Mouse (Mus musculus): Measurements from ENCODE around the gene Wdr24. TPM values are rescaled to one million over a fixed set of nuclear protein-coding genes. Genes with fewer than 3 reads are reported as not detected.

Gene Wdr24
- polyA plus RNA-seq, 1 experiment, result 33.6 TPM

DNA sequence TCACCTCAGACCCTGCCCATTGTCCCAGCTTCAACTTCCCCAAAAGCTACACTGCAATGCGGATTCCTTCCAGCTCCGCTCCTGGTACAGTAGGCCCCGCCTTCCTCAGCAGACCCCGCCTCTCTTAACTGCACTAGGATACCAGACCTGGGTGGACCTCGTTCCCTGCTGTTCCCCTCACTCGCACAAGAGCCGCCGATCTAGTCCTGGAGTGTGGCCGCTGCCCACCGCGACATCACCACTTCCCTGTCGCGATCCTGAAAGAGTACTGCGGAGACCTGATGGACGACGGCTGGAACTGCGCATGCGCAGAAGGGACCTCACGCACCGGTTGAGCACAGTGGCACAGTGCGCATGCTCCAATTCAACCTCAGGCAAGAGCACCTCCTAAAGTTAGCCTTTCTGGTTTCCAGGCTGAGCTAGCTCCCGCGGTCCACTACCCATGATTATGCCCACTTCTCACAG lies 38.1 kb upstream of the Wdr24 start, which contains the start of gene Haghl:
Haghl (minus strand) TSS at position 393 of the 465 bp plus-strand sequence.
- H3K4me1 ChIP-seq (ENCODE audit: control insufficient read depth, insufficient read depth, insufficient read length), result peaks cover 6% of the 10 kb centered on the region
- H3K27me3 ChIP-seq (ENCODE audit: control insufficient read depth, insufficient read depth, low read length), result no peaks in the 10 kb centered on the region
- TF ChIP-seq CTCF (IDR thresholded peaks at IDR 0.05; ENCODE audit: extremely low read depth, insufficient read depth, insufficient read length, insufficient replicate concordance), result no peak
- peak; percentile 24 for TF ChIP-seq POLR2A (IDR thresholded peaks at IDR 0.05; ENCODE audit: low read depth, low read length)
- H3K4me3 ChIP-seq (ENCODE audit: extremely low read depth, insufficient read depth, insufficient read length), result peak within 1 kb of the TSS; percentile 89
- H3K36me3 ChIP-seq (ENCODE audit: control insufficient read depth, insufficient read depth, low read length), result peaks cover 19% of the 10 kb centered on the region
- H3K27ac ChIP-seq (ENCODE audit: insufficient read depth, low read length), result peak within 1 kb of the TSS; percentile 50; the same call in 1 of the 2 replicates
- DNase-seq (ENCODE audit: low read depth in 1 of 2, low spot score in 2 of 2), result peak; percentile 87 to 92
- under 1% methylated on average over 23 of the region's 23 CpGs for WGBS

DNA sequence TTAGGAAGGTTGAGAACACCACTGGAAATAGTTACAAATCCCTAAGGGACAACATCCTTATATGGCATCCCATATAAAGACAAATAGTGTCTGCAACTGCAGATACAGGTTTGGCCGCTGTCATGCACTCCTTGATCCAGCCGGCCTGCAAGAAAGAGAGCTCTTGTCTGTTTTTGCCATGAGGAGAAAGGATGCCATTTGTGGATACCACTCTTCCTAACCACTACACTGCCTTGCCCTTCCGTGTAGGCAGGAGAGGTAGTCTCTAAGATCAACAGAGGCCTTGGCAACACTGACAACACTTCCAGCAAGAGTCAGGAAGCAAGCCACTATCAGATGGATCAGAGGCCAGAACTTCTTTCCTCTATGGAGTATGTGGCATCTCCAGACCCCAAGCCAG lies 37.1 kb upstream of the Wdr24 start, which contains the start of gene Ccdc78:
Ccdc78 (plus strand) TSS at position 301 of the 400 bp plus-strand sequence.
- TF ChIP-seq CTCF (IDR thresholded peaks at IDR 0.05; ENCODE audit: extremely low read depth, insufficient read depth, insufficient read length, insufficient replicate concordance) (no peak), POLR2A (IDR thresholded peaks at IDR 0.05; ENCODE audit: low read depth, low read length) (no peak)
- Histone ChIP-seq H3K4me1 (ENCODE audit: control insufficient read depth, insufficient read depth, insufficient read length) (peaks cover 8% of the 10 kb centered on the region), H3K27me3 (ENCODE audit: control insufficient read depth, insufficient read depth, low read length) (no peaks in the 10 kb centered on the region), H3K27ac (ENCODE audit: insufficient read depth, low read length) (no peak within 1 kb of the TSS), H3K36me3 (ENCODE audit: control insufficient read depth, insufficient read depth, low read length) (peaks cover 13% of the 10 kb centered on the region), H3K4me3 (ENCODE audit: extremely low read depth, insufficient read depth, insufficient read length) (peak within 1 kb of the TSS; percentile 89)
- WGBS, result 89% methylated on average over 3 of the region's 3 CpGs
- DNase-seq (ENCODE audit: low read depth in 1 of 2, low spot score in 2 of 2), result no peak

GRCm38 (mm10) chr17:25786781-25787504 lies 36.5 kb upstream of the Wdr24 start:
- 87% methylated on average over 9 of the region's 9 CpGs for WGBS
- H3K36me3 ChIP-seq (ENCODE audit: control insufficient read depth, insufficient read depth, low read length), result peaks cover 7% of the 10 kb centered on the region
- no peak overlapping the region for H3K27ac ChIP-seq (ENCODE audit: insufficient read depth, low read length)
- TF ChIP-seq CTCF (IDR thresholded peaks at IDR 0.05; ENCODE audit: extremely low read depth, insufficient read depth, insufficient read length, insufficient replicate concordance), result no peak
- no peak for TF ChIP-seq POLR2A (IDR thresholded peaks at IDR 0.05; ENCODE audit: low read depth, low read length)
- no peak overlapping the region for H3K4me3 ChIP-seq (ENCODE audit: extremely low read depth, insufficient read depth, insufficient read length)
- DNase-seq (ENCODE audit: low read depth in 1 of 2, low spot score in 2 of 2), result no peak
- no peaks in the 10 kb centered on the region for H3K27me3 ChIP-seq (ENCODE audit: control insufficient read depth, insufficient read depth, low read length)
- H3K4me1 ChIP-seq (ENCODE audit: control insufficient read depth, insufficient read depth, insufficient read length), result peaks cover 11% of the 10 kb centered on the region

GRCm38 (mm10) chr17:25791320-25791842 lies 32.0 kb upstream of the Wdr24 start:
- TF ChIP-seq CTCF (IDR thresholded peaks at IDR 0.05; ENCODE audit: extremely low read depth, insufficient read depth, insufficient read length, insufficient replicate concordance), result no peak
- TF ChIP-seq POLR2A (IDR thresholded peaks at IDR 0.05; ENCODE audit: low read depth, low read length), result no peak
- H3K4me3 ChIP-seq (ENCODE audit: extremely low read depth, insufficient read depth, insufficient read length), result peak overlapping the region; percentile 97
- WGBS, result 26% methylated on average over 19 of the region's 19 CpGs
- H3K27me3 ChIP-seq (ENCODE audit: control insufficient read depth, insufficient read depth, low read length), result no peaks in the 10 kb centered on the region
- DNase-seq (ENCODE audit: low read depth in 1 of 2, low spot score in 2 of 2), result no peak
- peaks cover 15% of the 10 kb centered on the region for H3K4me1 ChIP-seq (ENCODE audit: control insufficient read depth, insufficient read depth, insufficient read length)
- peak overlapping the region; percentile 94; the same call in 1 of the 2 replicates for H3K27ac ChIP-seq (ENCODE audit: insufficient read depth, low read length)
- no peaks in the 10 kb centered on the region; the same call in none of the 2 replicates for H3K36me3 ChIP-seq (ENCODE audit: control insufficient read depth, insufficient read depth, low read length)

GRCm38 (mm10) chr17:25791843-25792527 lies 31.4 kb upstream of the Wdr24 start:
- peak overlapping the region; percentile 97 for H3K4me3 ChIP-seq (ENCODE audit: extremely low read depth, insufficient read depth, insufficient read length)
- H3K27me3 ChIP-seq (ENCODE audit: control insufficient read depth, insufficient read depth, low read length), result no peaks in the 10 kb centered on the region
- no peaks in the 10 kb centered on the region; the same call in none of the 2 replicates for H3K36me3 ChIP-seq (ENCODE audit: control insufficient read depth, insufficient read depth, low read length)
- H3K27ac ChIP-seq (ENCODE audit: insufficient read depth, low read length), result peak overlapping the region; percentile 94
- peak; percentile 82 to 83 for DNase-seq (ENCODE audit: low read depth in 1 of 2, low spot score in 2 of 2)
- no peak for TF ChIP-seq CTCF (IDR thresholded peaks at IDR 0.05; ENCODE audit: extremely low read depth, insufficient read depth, insufficient read length, insufficient replicate concordance)
- peak; percentile 72 for TF ChIP-seq POLR2A (IDR thresholded peaks at IDR 0.05; ENCODE audit: low read depth, low read length)
- WGBS, result under 1% methylated on average over 45 of the region's 45 CpGs
- H3K4me1 ChIP-seq (ENCODE audit: control insufficient read depth, insufficient read depth, insufficient read length), result peaks cover 15% of the 10 kb centered on the region

DNA sequence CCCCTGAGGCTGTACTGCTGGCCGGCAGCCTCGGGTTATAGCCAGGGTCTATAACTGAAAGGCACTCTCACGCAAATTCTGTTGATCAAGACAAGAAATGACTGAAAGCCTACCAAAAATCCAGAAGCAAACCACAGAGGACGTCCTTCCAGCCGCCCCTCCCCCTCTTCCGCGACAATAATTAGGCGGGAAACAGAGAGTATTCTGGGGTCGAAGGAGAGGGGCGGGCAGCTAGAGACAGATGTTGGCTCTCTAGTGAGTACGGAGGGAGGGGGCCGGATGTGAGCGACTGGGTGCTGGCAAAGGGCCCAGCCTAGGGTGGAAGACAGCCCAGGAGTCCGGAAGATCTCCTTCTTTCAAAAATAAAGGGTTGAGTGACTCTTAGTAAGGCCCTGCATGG lies 30.8 kb upstream of the Wdr24 start, which contains the start of gene Fam173a:
Fam173a (minus strand) TSS at position 287 of the 400 bp plus-strand sequence.
- Histone ChIP-seq H3K4me3 (ENCODE audit: extremely low read depth, insufficient read depth, insufficient read length) (peak within 1 kb of the TSS; percentile 97), H3K36me3 (ENCODE audit: control insufficient read depth, insufficient read depth, low read length) (no peaks in the 10 kb centered on the region; the same call in none of the 2 replicates), H3K27ac (ENCODE audit: insufficient read depth, low read length) (peak within 1 kb of the TSS; percentile 94), H3K4me1 (ENCODE audit: control insufficient read depth, insufficient read depth, insufficient read length) (peaks cover 15% of the 10 kb centered on the region), H3K27me3 (ENCODE audit: control insufficient read depth, insufficient read depth, low read length) (no peaks in the 10 kb centered on the region)
- TF ChIP-seq CTCF (IDR thresholded peaks at IDR 0.05; ENCODE audit: extremely low read depth, insufficient read depth, insufficient read length, insufficient replicate concordance) (no peak), POLR2A (IDR thresholded peaks at IDR 0.05; ENCODE audit: low read depth, low read length) (no peak)
- DNase-seq (ENCODE audit: low read depth in 1 of 2, low spot score in 2 of 2), result peak; percentile 61 to 70
- WGBS, result under 1% methylated on average over 14 of the region's 14 CpGs
